Mouse (Mus musculus): ENCODE measurements around the gene Dhrs3. TPM values are rescaled to one million over a fixed set of nuclear protein-coding genes. Genes with fewer than 3 reads are reported as not detected.
A peak's percentile ranks its signal among the peaks of the same experiment; 100 is the strongest.

Dhrs3 gene
- polyA plus RNA-seq, 1 experiment from 2014 or later: 93.0 TPM

DNA sequence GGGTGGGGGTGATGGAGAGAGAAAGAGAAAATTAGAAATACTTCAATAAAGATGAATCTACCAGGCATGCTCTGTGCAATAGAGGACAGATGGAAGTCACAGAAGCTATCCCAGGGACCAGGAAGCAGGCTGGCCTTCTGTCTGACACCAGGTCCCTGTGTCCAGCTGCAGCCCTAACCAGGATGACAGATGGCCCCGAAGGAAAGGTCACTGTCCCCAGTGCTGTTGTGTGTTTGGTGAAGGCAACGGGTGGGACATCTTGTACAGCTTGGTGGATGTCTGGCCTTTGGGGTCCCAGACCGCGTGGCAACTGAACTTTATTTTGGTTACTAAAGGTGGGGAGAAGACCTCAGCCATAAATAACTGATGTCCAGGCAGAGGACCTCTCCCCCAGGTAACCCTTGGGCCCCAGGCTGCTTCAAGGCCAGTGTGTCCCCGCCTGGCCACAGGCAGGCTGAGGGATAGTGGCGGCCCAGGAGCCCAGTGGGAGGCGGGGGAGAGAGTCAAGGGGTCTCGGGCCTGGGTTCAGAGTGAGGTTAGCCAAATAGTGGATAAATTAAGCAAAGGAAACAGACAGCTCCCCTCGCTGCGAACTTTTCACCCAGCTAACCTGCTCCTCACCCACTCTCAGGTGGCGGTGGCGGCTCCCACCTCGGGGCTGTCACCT is 48.3 kb downstream of the Dhrs3 start:
- 65% methylated on average over 13 of the region's 13 CpGs for WGBS
- H3K4me3 ChIP-seq (ENCODE audit: low read depth, low read length): no peak overlapping the region
- H3K9me3 ChIP-seq (ENCODE audit: control insufficient read depth): no peaks in the 10 kb centered on the region
- no peaks in the 10 kb centered on the region for H3K4me1 ChIP-seq (replicated peaks; ENCODE audit: control insufficient read depth, insufficient read depth, low read length)
- H3K27ac ChIP-seq (ENCODE audit: low read depth, low read length): no peak overlapping the region
- H3K9ac ChIP-seq (ENCODE audit: low read depth, low read length): no peak overlapping the region
- H3K36me3 ChIP-seq (ENCODE audit: control insufficient read depth, insufficient read depth): no peaks in the 10 kb centered on the region
- no peak for TF ChIP-seq CTCF (IDR thresholded peaks at IDR 0.05; ENCODE audit: low read depth)
- H3K27me3 ChIP-seq (replicated peaks; ENCODE audit: control insufficient read depth, insufficient read depth, low read length): no peaks in the 10 kb centered on the region
- no peak overlapping the region for H3K4me2 ChIP-seq (replicated peaks; ENCODE audit: low read depth)
- ATAC-seq: no peak

GRCm38 (mm10) chr4:144942433-144942832 is 49.8 kb downstream of the Dhrs3 start:
- 96% methylated on average over 3 of the region's 3 CpGs for WGBS
- ATAC-seq: no peak
- Histone ChIP-seq H3K4me3 (ENCODE audit: low read depth, low read length) (no peak overlapping the region), H3K9ac (ENCODE audit: low read depth, low read length) (no peak overlapping the region), H3K9me3 (ENCODE audit: control insufficient read depth) (no peaks in the 10 kb centered on the region), H3K27me3 (replicated peaks; ENCODE audit: control insufficient read depth, insufficient read depth, low read length) (no peaks in the 10 kb centered on the region), H3K36me3 (ENCODE audit: control insufficient read depth, insufficient read depth) (no peaks in the 10 kb centered on the region), H3K4me2 (replicated peaks; ENCODE audit: low read depth) (no peak overlapping the region), H3K4me1 (replicated peaks; ENCODE audit: control insufficient read depth, insufficient read depth, low read length) (no peaks in the 10 kb centered on the region), H3K27ac (ENCODE audit: low read depth, low read length) (no peak overlapping the region)
- no peak for TF ChIP-seq CTCF (IDR thresholded peaks at IDR 0.05; ENCODE audit: low read depth)

- 69% methylated on average over 5 of the region's 5 CpGs for WGBS
- no peak for ATAC-seq
- TF ChIP-seq CTCF (IDR thresholded peaks at IDR 0.05; ENCODE audit: low read depth): no peak
Measured at GRCm38 (mm10) chr4:144943273-144943672, 50.6 kb downstream of the Dhrs3 start.

DNA sequence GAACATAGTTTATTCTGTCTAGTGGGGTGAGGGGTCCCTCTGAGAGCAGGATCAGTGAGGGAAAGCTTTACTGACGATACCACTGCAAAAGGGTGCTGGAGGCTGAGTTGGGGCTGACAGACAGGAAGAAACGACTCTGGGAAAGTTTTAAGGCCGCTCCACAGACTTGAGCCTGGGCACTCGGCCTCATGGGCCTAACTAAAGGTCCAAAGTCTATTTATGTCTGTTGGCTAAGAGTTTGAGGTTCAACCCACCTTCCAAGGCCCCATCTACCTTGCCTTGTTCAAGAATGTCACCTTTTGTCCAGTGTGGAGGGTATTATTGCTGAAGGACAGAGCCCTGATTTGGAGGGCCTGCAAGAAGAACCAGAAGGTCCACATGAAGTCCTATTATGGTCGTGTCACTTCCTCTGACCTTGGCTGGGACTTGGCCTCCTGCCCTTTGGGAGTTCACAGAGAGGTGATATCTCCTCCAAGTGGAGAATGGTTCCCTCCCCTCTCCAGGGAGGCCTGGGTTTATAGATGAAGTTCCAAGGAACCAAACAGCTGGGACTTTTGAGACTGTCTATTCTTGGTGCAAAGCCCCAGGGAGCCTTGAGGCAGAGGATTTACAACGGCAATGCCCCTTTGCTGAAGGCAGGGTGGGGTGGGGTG is 55.2 kb downstream of the Dhrs3 start:
- peak; percentile 75 for ATAC-seq
- Histone ChIP-seq H3K36me3 (ENCODE audit: control insufficient read depth, insufficient read depth) (no peaks in the 10 kb centered on the region; the same call in 1 of the 2 replicates), H3K9me3 (ENCODE audit: control insufficient read depth) (no peaks in the 10 kb centered on the region), H3K4me3 (ENCODE audit: low read depth, low read length) (no peak overlapping the region), H3K4me2 (replicated peaks; ENCODE audit: low read depth) (no peak overlapping the region), H3K27ac (ENCODE audit: low read depth, low read length) (no peak overlapping the region), H3K27me3 (replicated peaks; ENCODE audit: control insufficient read depth, insufficient read depth, low read length) (no peaks in the 10 kb centered on the region), H3K4me1 (replicated peaks; ENCODE audit: control insufficient read depth, insufficient read depth, low read length) (peaks cover 17% of the 10 kb centered on the region; the same call in 1 of the 2 replicates), H3K9ac (ENCODE audit: low read depth, low read length) (no peak overlapping the region)
- 21% methylated on average over 6 of the region's 6 CpGs for WGBS
- no peak for TF ChIP-seq CTCF (IDR thresholded peaks at IDR 0.05; ENCODE audit: low read depth)

More at GRCm38 (mm10) chr4:144943273-144943672, 50.6 kb downstream of the Dhrs3 start:
- no peak overlapping the region for H3K4me2 ChIP-seq (replicated peaks; ENCODE audit: low read depth)
- no peaks in the 10 kb centered on the region for H3K9me3 ChIP-seq (ENCODE audit: control insufficient read depth)
- no peaks in the 10 kb centered on the region for H3K36me3 ChIP-seq (ENCODE audit: control insufficient read depth, insufficient read depth)
- H3K27ac ChIP-seq (ENCODE audit: low read depth, low read length): no peak overlapping the region
- H3K4me1 ChIP-seq (replicated peaks; ENCODE audit: control insufficient read depth, insufficient read depth, low read length): peaks cover 6% of the 10 kb centered on the region; the same call in 1 of the 2 replicates
- no peaks in the 10 kb centered on the region for H3K27me3 ChIP-seq (replicated peaks; ENCODE audit: control insufficient read depth, insufficient read depth, low read length)
- H3K4me3 ChIP-seq (ENCODE audit: low read depth, low read length): no peak overlapping the region
- no peak overlapping the region for H3K9ac ChIP-seq (ENCODE audit: low read depth, low read length)

DNA sequence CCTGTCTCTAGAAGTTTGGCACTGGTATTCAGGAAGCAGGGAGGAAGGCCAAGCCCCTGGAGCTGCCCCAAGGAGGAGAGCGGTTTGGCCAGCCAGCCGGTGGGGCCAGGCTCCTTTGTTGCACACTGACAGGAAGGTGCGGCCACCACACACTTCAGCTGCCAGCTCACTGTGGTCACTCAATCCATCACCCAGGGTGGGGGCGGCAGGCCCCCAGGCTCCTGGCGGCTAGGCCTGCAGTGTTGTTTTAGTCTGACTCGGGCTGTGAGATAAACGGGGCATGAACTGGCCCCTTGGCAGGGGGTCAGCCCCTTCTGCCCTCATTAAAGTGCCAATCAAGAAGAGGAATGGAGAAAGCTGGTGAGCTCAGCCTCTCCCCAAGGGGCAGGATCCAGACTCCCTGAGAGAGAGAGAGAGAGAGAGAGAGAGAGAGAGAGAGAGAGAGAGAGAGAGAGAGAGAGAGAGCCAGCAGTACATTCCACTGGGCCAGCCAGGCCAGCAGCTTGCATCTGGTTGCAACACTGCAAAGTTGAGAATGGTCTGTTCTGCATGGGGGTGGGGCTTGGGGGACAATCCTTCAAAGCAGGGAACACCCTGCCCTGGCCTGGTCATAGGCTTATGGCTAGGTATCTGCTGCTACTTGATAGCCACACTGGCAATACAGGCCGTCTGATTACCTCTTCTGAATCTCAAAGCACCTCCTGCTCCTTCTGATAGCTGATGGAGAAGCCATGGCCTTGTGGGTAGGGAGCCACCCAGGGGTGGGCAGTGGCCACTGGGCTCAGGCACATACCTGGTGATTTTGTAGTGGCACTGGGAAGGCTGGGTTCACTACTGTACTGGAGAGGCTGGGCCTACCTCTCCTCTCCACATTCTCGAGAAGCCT is 57.1 kb downstream of the Dhrs3 start:
- H3K27me3 ChIP-seq (replicated peaks; ENCODE audit: control insufficient read depth, insufficient read depth, low read length): no peaks in the 10 kb centered on the region
- no peak overlapping the region; the same call in 1 of the 2 replicates for H3K27ac ChIP-seq (ENCODE audit: low read depth, low read length)
- ATAC-seq: peak; percentile 55; the same call in 1 of the 2 replicates
- H3K4me2 ChIP-seq (replicated peaks; ENCODE audit: low read depth): no peak overlapping the region
- 32% methylated on average over 9 of the region's 9 CpGs for WGBS
- H3K4me3 ChIP-seq (ENCODE audit: low read depth, low read length): no peak overlapping the region
- H3K36me3 ChIP-seq (ENCODE audit: control insufficient read depth, insufficient read depth): no peaks in the 10 kb centered on the region; the same call in 1 of the 2 replicates
- H3K9ac ChIP-seq (ENCODE audit: low read depth, low read length): no peak overlapping the region
- TF ChIP-seq CTCF (IDR thresholded peaks at IDR 0.05; ENCODE audit: low read depth): no peak
- H3K4me1 ChIP-seq (replicated peaks; ENCODE audit: control insufficient read depth, insufficient read depth, low read length): peaks cover 17% of the 10 kb centered on the region; the same call in 1 of the 2 replicates
- no peaks in the 10 kb centered on the region for H3K9me3 ChIP-seq (ENCODE audit: control insufficient read depth)

GRCm38 (mm10) chr4:144950327-144950711 is 57.7 kb downstream of the Dhrs3 start:
- WGBS: 61% methylated on average over 3 of the region's 3 CpGs

More at GRCm38 (mm10) chr4:144950327-144950711, 57.7 kb downstream of the Dhrs3 start:
- no peak for ATAC-seq
- H3K36me3 ChIP-seq (ENCODE audit: control insufficient read depth, insufficient read depth): no peaks in the 10 kb centered on the region; the same call in 1 of the 2 replicates
- peaks cover 17% of the 10 kb centered on the region; the same call in 1 of the 2 replicates for H3K4me1 ChIP-seq (replicated peaks; ENCODE audit: control insufficient read depth, insufficient read depth, low read length)
- H3K4me2 ChIP-seq (replicated peaks; ENCODE audit: low read depth): no peak overlapping the region
- H3K4me3 ChIP-seq (ENCODE audit: low read depth, low read length): no peak overlapping the region
- TF ChIP-seq CTCF (IDR thresholded peaks at IDR 0.05; ENCODE audit: low read depth): no peak
- H3K27ac ChIP-seq (ENCODE audit: low read depth, low read length): no peak overlapping the region
- no peaks in the 10 kb centered on the region for H3K27me3 ChIP-seq (replicated peaks; ENCODE audit: control insufficient read depth, insufficient read depth, low read length)
- H3K9ac ChIP-seq (ENCODE audit: low read depth, low read length): no peak overlapping the region
- H3K9me3 ChIP-seq (ENCODE audit: control insufficient read depth): no peaks in the 10 kb centered on the region

Data from intestine, postnatal 0 days (tissue).